Mouse (Mus musculus) CH12F3 (cell line): ENCODE measurements around the gene Dlgap4.
"Not testable (repeated sequence)": the region's sequence is repeated elsewhere in the genome, so short reads cannot be mapped to it uniquely, and the experiment has no call there.

Experiments
- in situ Hi-C: fragments of 300-500 bp; cut with MboI; formaldehyde crosslinking; loops from 2 replicates; pipeline ENCODE4 v1.14.3; 2020; ENCODE audit warnings: low sequenced_read_pairs

The Dlgap4 gene

GRCm38 (mm10) chr2:156787776-156788105 lies 174.2 kb downstream of the Dlgap4 start:
- in situ Hi-C loops = no loop called here

GRCm38 (mm10) chr2:156788836-156789235 lies 175.3 kb downstream of the Dlgap4 start:
- in situ Hi-C loops = no loop called here

GRCm38 (mm10) chr2:156798516-156798915 lies 185.0 kb downstream of the Dlgap4 start:
- in situ Hi-C loops = no loop called here

GRCm38 (mm10) chr2:156801045-156801444 lies 187.5 kb downstream of the Dlgap4 start:
- in situ Hi-C loops = no loop called here

- in situ Hi-C loops = not testable (repeated sequence)
These were observed 188.6 kb downstream of the Dlgap4 start for GRCm38 (mm10) chr2:156802116-156802515.

GRCm38 (mm10) chr2:156803698-156804372 lies 190.3 kb downstream of the Dlgap4 start:
- in situ Hi-C loops = no loop called here

GRCm38 (mm10) chr2:156804589-156804988 lies 191.1 kb downstream of the Dlgap4 start:
- in situ Hi-C loops = no loop called here

GRCm38 (mm10) chr2:156806886-156807285 lies 193.4 kb downstream of the Dlgap4 start:
- in situ Hi-C loops = no loop called here

GRCm38 (mm10) chr2:156809579-156809978 lies 196.1 kb downstream of the Dlgap4 start:
- in situ Hi-C loops = no loop called here

- in situ Hi-C loops = no loop called here
These were observed 197.2 kb downstream of the Dlgap4 start for GRCm38 (mm10) chr2:156810716-156811115.

- in situ Hi-C loops = no loop called here
These were observed 198.1 kb downstream of the Dlgap4 start for GRCm38 (mm10) chr2:156811556-156811955.
